Mouse (Mus musculus) lung, postnatal 0 days (tissue): ENCODE measurements around the gene Mpst.

Source experiments
- CTCF ChIP-seq: IDR thresholded peaks from 2 replicates; pipeline ENCODE4 v1.5.1; 2016; ENCODE audit warnings: antibody characterized with exemption, mild to moderate bottlenecking
- EP300 ChIP-seq: IDR thresholded peaks from 2 replicates; pipeline ENCODE4 v1.6.1; 2016; ENCODE audit warnings: antibody characterized with exemption, mild to moderate bottlenecking, control low read depth

- TF ChIP-seq CTCF (no peak), EP300 (no peak)
Measured at GRCm38 (mm10) chr15:78447121-78447520, 40.9 kb downstream of the Mpst start.
